Mouse (Mus musculus): ENCODE data around the gene Gm9958. TPM values are rescaled to one million over a fixed set of nuclear protein-coding genes. Genes with fewer than 3 reads are reported as not detected.

Gene Gm9958
- polyA plus RNA-seq, 1 experiment: 2.6 TPM

DNA sequence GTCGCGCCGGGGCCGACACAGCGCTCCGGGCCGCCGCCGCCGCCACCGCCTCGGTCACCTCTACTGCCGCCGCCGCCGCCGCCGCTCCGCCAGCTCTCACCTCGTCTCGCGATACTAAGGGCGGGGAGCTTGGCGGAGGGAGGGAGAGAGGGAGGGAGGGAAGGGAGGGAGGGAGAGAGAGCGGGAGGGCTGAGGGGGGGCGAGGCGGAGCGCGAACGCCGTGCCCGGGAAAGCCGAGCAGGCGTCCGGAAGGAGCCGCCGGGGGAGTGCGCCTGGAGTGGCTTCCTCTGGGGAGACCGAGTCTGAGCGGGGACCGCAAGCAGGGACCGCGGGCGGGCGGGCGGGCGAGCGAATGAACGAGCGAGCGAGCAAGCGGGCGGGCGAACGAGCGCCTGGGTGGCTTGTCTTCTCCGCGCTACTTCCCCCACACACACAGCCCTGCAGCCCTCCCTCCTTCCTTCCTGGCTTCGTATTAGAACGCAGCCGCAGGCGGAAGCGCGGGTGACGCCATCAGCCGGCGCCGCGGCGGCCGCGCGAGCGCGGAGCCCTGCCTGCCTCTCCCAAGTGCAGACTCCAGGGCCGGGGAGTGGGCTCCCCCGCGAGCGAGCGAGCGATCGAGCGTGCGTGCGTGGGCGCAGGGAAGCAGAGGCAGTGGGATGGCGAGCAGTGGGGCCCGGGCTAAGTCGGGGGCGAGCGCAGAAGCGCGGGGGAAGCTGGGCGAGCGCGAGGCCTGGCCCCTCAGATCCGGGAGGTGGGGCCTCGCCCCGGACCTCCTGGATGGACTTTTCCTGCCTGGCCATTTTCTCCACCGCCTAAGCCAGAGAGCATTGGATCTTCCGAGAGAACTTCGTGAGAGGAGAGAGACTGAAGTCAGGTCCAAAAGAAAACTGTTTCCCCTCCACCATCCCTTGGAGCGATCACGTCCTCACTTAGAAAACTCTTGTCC, 610 bp upstream of the Gm9958 start, which contains the start of gene Ankrd17:
Gene Ankrd17, minus strand, starts transcription at position 457 of the 946 bp plus-strand sequence.
- peak; percentile 79 for TF ChIP-seq POLR2A (IDR thresholded peaks at IDR 0.05; ENCODE audit: control insufficient read depth, extremely low read depth, insufficient read depth, low read length, poor library complexity)
- 0 out of 2 replicates have a peak, but pooled peaks have one; percentile 16 for TF ChIP-seq CTCF (IDR thresholded peaks at IDR 0.05; ENCODE audit: borderline replicate concordance, control insufficient read depth, extremely low read depth, insufficient read depth, low read length, poor library complexity)
- WGBS: under 1% methylated on average over 86 of the region's 104 CpGs
- no peaks in the 10 kb centered on the region for H3K4me1 ChIP-seq (replicated peaks; ENCODE audit: control insufficient read depth, insufficient read depth, low read length)
- peak within 1 kb of the TSS; percentile 87 for H3K4me3 ChIP-seq (ENCODE audit: control insufficient read depth, insufficient read depth, low read length)
- no peaks in the 10 kb centered on the region for H3K27me3 ChIP-seq (ENCODE audit: control insufficient read depth, insufficient read depth, low read length)
- peak within 1 kb of the TSS; percentile 78 for H3K27ac ChIP-seq (ENCODE audit: control insufficient read depth, insufficient read depth, low read length)
- H3K36me3 ChIP-seq (ENCODE audit: control insufficient read depth, insufficient read depth, low read length): no peaks in the 10 kb centered on the region
- peak; percentile 90 for DNase-seq

DNA sequence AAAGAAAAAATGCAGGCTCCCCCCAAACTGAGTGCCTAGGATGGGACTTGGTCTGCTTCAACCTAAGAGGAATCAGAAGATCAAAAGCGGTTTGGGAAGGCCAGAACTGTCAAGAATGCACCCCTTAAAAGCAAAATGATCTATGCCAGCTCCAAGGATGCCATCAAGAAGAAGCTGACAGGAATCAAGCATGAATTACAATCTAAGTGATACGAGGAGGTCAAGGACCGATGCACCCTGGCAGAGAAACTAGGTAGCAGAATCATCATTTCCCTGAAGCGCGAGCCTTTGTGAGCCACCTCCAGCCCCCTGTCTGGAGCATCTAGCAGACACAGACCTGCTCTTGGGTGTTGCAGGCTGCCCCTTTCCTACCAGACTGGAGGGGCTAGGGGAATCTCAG, 3.4 kb downstream of the Gm9958 start:
- Histone ChIP-seq H3K4me1 (replicated peaks; ENCODE audit: control insufficient read depth, insufficient read depth, low read length) (no peaks in the 10 kb centered on the region), H3K4me3 (ENCODE audit: control insufficient read depth, insufficient read depth, low read length) (no peak overlapping the region), H3K27ac (ENCODE audit: control insufficient read depth, insufficient read depth, low read length) (no peak overlapping the region), H3K27me3 (ENCODE audit: control insufficient read depth, insufficient read depth, low read length) (no peaks in the 10 kb centered on the region), H3K36me3 (ENCODE audit: control insufficient read depth, insufficient read depth, low read length) (no peaks in the 10 kb centered on the region)
- no peak for DNase-seq
- TF ChIP-seq POLR2A (IDR thresholded peaks at IDR 0.05; ENCODE audit: control insufficient read depth, extremely low read depth, insufficient read depth, low read length, poor library complexity) (no peak), CTCF (IDR thresholded peaks at IDR 0.05; ENCODE audit: borderline replicate concordance, control insufficient read depth, extremely low read depth, insufficient read depth, low read length, poor library complexity) (no peak)
- 93% methylated on average over 5 of the region's 5 CpGs for WGBS

- Histone ChIP-seq H3K27ac (ENCODE audit: control insufficient read depth, insufficient read depth, low read length) (no peak overlapping the region), H3K4me3 (ENCODE audit: control insufficient read depth, insufficient read depth, low read length) (no peak overlapping the region), H3K36me3 (ENCODE audit: control insufficient read depth, insufficient read depth, low read length) (no peaks in the 10 kb centered on the region), H3K27me3 (ENCODE audit: control insufficient read depth, insufficient read depth, low read length) (no peaks in the 10 kb centered on the region), H3K4me1 (replicated peaks; ENCODE audit: control insufficient read depth, insufficient read depth, low read length) (no peaks in the 10 kb centered on the region)
- no peak for TF ChIP-seq POLR2A (IDR thresholded peaks at IDR 0.05; ENCODE audit: control insufficient read depth, extremely low read depth, insufficient read depth, low read length, poor library complexity)
- no peak for TF ChIP-seq CTCF (IDR thresholded peaks at IDR 0.05; ENCODE audit: borderline replicate concordance, control insufficient read depth, extremely low read depth, insufficient read depth, low read length, poor library complexity)
- 86% methylated on average over 4 of the region's 4 CpGs for WGBS
- DNase-seq: no peak
Observed at GRCm38 (mm10) chr5:90373708-90374107, 6.7 kb downstream of the Gm9958 start.

GRCm38 (mm10) chr5:90381458-90381857, 14.5 kb downstream of the Gm9958 start:
- DNase-seq: no peak
- Histone ChIP-seq H3K4me3 (ENCODE audit: control insufficient read depth, insufficient read depth, low read length) (no peak overlapping the region), H3K27ac (ENCODE audit: control insufficient read depth, insufficient read depth, low read length) (no peak overlapping the region), H3K4me1 (replicated peaks; ENCODE audit: control insufficient read depth, insufficient read depth, low read length) (no peaks in the 10 kb centered on the region), H3K36me3 (ENCODE audit: control insufficient read depth, insufficient read depth, low read length) (no peaks in the 10 kb centered on the region), H3K27me3 (ENCODE audit: control insufficient read depth, insufficient read depth, low read length) (no peaks in the 10 kb centered on the region)
- TF ChIP-seq CTCF (IDR thresholded peaks at IDR 0.05; ENCODE audit: borderline replicate concordance, control insufficient read depth, extremely low read depth, insufficient read depth, low read length, poor library complexity): no peak
- TF ChIP-seq POLR2A (IDR thresholded peaks at IDR 0.05; ENCODE audit: control insufficient read depth, extremely low read depth, insufficient read depth, low read length, poor library complexity): no peak
- WGBS: 78% methylated on average over 4 of the region's 4 CpGs

DNA sequence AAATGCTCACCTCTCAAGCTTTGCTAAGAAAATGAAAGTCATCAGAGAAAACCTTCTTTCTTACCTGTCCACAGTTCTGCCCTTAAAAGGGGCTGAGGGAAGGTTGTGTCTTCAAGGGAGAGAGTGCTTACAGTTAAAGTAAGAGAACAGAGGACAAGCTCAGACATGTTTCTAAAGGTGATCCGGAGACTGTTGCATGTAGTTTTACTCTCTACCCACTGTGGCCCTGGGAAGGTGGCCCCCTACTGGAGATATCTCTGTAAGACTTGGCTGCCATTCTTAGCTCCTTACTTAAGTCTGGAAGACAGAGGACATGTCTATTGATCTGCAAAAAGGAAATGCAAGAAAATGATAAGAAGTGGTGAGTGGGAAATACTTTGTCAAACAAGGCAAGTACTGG, 16.1 kb downstream of the Gm9958 start:
- Histone ChIP-seq H3K27me3 (ENCODE audit: control insufficient read depth, insufficient read depth, low read length) (no peaks in the 10 kb centered on the region), H3K4me3 (ENCODE audit: control insufficient read depth, insufficient read depth, low read length) (no peak overlapping the region), H3K4me1 (replicated peaks; ENCODE audit: control insufficient read depth, insufficient read depth, low read length) (no peaks in the 10 kb centered on the region), H3K27ac (ENCODE audit: control insufficient read depth, insufficient read depth, low read length) (no peak overlapping the region), H3K36me3 (ENCODE audit: control insufficient read depth, insufficient read depth, low read length) (no peaks in the 10 kb centered on the region)
- peak; percentile 34 for DNase-seq
- 45% methylated on average over 1 of the region's 1 CpGs for WGBS
- TF ChIP-seq CTCF (IDR thresholded peaks at IDR 0.05; ENCODE audit: borderline replicate concordance, control insufficient read depth, extremely low read depth, insufficient read depth, low read length, poor library complexity) (no peak), POLR2A (IDR thresholded peaks at IDR 0.05; ENCODE audit: control insufficient read depth, extremely low read depth, insufficient read depth, low read length, poor library complexity) (no peak)

DNA sequence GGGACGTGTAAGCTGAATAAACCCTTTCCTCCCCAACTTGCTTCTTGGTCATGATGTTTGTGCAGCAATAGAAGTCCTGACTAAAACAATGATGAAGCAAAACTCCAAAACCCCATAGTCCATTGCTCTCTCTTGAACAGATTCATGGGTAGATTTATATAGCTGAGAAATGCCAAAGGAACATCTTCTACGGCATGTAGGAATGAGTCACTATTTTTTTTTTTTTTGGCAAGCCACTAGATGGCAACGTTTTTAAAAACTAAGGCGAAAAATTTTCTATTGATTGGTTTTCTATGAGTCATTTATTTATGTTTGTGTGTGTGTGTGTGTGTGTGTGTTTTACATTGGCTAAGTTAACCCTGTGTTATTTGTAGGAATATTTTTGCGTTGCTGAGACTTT, 26.8 kb downstream of the Gm9958 start:
- Histone ChIP-seq H3K27me3 (ENCODE audit: control insufficient read depth, insufficient read depth, low read length) (no peaks in the 10 kb centered on the region), H3K36me3 (ENCODE audit: control insufficient read depth, insufficient read depth, low read length) (no peaks in the 10 kb centered on the region), H3K27ac (ENCODE audit: control insufficient read depth, insufficient read depth, low read length) (no peak overlapping the region), H3K4me1 (replicated peaks; ENCODE audit: control insufficient read depth, insufficient read depth, low read length) (no peaks in the 10 kb centered on the region), H3K4me3 (ENCODE audit: control insufficient read depth, insufficient read depth, low read length) (no peak overlapping the region)
- DNase-seq: no peak
- WGBS: 53% methylated on average over 5 of the region's 5 CpGs
- no peak for TF ChIP-seq CTCF (IDR thresholded peaks at IDR 0.05; ENCODE audit: borderline replicate concordance, control insufficient read depth, extremely low read depth, insufficient read depth, low read length, poor library complexity)
- no peak for TF ChIP-seq POLR2A (IDR thresholded peaks at IDR 0.05; ENCODE audit: control insufficient read depth, extremely low read depth, insufficient read depth, low read length, poor library complexity)

Measured in thymus, adult 2 months (tissue).